Mouse (Mus musculus): ENCODE data around the gene Nisch.

- TF ChIP-seq CTCF (IDR thresholded peaks at IDR 0.05; ENCODE audit: low read depth, low read length) (no peak), POLR2A (IDR thresholded peaks at IDR 0.05; ENCODE audit: extremely low read depth, insufficient read depth, low read length) (0 out of 2 replicates have a peak, but pooled peaks have one; percentile 65)
Observed at GRCm38 (mm10) chr14:31206472-31206981, 10.2 kb downstream of the Nisch start.

All from liver, adult 2 months (tissue).